Mouse (Mus musculus) stomach, postnatal 0 days (tissue): ENCODE results near the gene Spout1.

Experiments
- CTCF ChIP-seq: IDR thresholded peaks from 2 replicates; pipeline ENCODE4 v1.5.1; 2016; ENCODE audit warnings: antibody characterized with exemption, low read depth, mild to moderate bottlenecking, moderate library complexity
- EP300 ChIP-seq: optimal IDR thresholded peaks from 2 replicates; pipeline ENCODE3; 2016; ENCODE audit warnings: antibody characterized with exemption

DNA sequence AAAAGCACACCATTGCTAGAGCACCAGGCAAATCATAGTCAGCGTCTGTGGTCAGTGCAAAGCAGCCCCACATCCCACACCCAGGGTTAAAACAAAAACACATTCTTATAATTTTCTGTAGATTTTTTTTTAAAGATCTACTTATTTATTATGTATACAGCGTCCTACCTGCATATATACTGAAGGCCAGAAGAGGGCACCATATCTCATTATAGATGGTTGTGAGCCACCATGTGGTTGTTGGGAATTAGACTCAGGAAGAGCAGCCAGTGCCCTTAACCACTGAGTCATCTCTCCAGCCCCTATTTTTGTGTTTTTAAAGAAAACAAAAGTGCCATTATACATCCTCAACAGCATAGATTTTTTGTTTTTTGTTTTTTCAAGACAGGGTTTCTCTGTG is 49.5 kb downstream of the Spout1 start:
- TF ChIP-seq CTCF (peak; percentile 87), EP300 (no peak)
